Mouse (Mus musculus) megakaryocyte, embryonic 14.5 days (primary cell): ENCODE measurements around the gene Dnah2.
"Not testable (repeated sequence)": the region's sequence is repeated elsewhere in the genome, so short reads cannot be mapped to it uniquely, and the experiment has no call there.

Source experiments
- FLI1 ChIP-seq: IDR thresholded peaks from 2 replicates; pipeline ENCODE4 v1.6.1; 2012; ENCODE audit warnings: low read length, inconsistent platforms, mixed read lengths
- GATA1 ChIP-seq: IDR thresholded peaks from 3 replicates; pipeline ENCODE4 v1.6.1; 2012; ENCODE audit warnings: mixed read lengths, low read length, inconsistent platforms, borderline replicate concordance

DNA sequence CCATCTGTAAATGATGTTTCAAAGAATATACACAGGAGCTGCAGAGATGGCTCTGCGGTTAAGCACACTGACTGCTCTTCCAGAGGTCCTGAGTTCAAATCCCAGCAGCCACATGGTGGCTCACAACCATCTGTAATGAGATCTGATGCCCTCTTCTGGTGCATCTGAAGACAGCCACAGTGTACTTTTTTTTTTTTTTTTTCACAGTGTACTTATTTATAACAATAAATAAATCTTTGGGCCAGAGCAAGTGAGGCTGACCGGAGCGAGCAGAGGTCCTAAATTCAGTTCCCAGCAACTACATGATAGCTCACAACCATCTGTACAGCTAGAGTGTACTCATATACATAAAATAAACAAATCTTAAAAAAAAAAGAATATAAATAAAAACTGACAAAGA lies 18.6 kb downstream of the Dnah2 start:
- not testable (repeated sequence) for TF ChIP-seq GATA1, FLI1
